Mouse (Mus musculus) myocyte (in vitro differentiated cells): ENCODE data around the gene Ppm1b. TPM values are rescaled to one million over a fixed set of nuclear protein-coding genes. Genes with fewer than 3 reads are reported as not detected.

Experiments used
- H3K27me3 ChIP-seq: one replicate; pipeline ENCODE4 v1.6.1; 2011; ENCODE audit not compliant: control insufficient read depth, insufficient read depth, insufficient read length
- H3K36me3 ChIP-seq: one replicate; pipeline ENCODE4 v1.6.1; 2011; ENCODE audit not compliant: control insufficient read depth, insufficient read depth
- H3K4me2 ChIP-seq: one replicate; pipeline ENCODE4 v1.6.1; 2011; ENCODE audit warnings: low read depth, control low read depth
- H3K4me3 ChIP-seq: one replicate; pipeline ENCODE4 v1.5.1; 2011; ENCODE audit warnings: mild to moderate bottlenecking, control low read depth, moderate library complexity
- H3K79me2 ChIP-seq: one replicate; pipeline ENCODE4 v1.6.1; 2011; ENCODE audit not compliant: control insufficient read depth, insufficient read depth
- H3ac ChIP-seq: one replicate; pipeline ENCODE4 v1.6.1; 2011; ENCODE audit not compliant: control insufficient read depth, insufficient read length
- CEBPB ChIP-seq: IDR thresholded peaks from 2 replicates; pipeline ENCODE4 v1.6.1; 2011; ENCODE audit warnings: mild to moderate bottlenecking, moderate library complexity; ENCODE audit not compliant: poor library complexity, insufficient read depth, severe bottlenecking
- E2F4 ChIP-seq: IDR thresholded peaks from one replicate; pipeline ENCODE4 v1.6.1; 2011; ENCODE audit warnings: mild to moderate bottlenecking, control low read depth, moderate library complexity; ENCODE audit not compliant: insufficient read depth
- MAX ChIP-seq: IDR thresholded peaks from one replicate; pipeline ENCODE4 v1.6.1; 2011; ENCODE audit warnings: low read depth, mild to moderate bottlenecking, control low read depth
- MYOD1 ChIP-seq, 3 experiments: IDR thresholded peaks; one replicate each; pipeline ENCODE4 v1.6.1; 2011; ENCODE audit warnings: control low read depth in 2 of 3, low read depth in 2 of 3, mild to moderate bottlenecking in 2 of 3, moderate library complexity in 1 of 3; ENCODE audit not compliant: insufficient read length in 2 of 3, control insufficient read depth in 1 of 3
- MYOG ChIP-seq, 3 experiments: IDR thresholded peaks; one replicate each; pipeline ENCODE4 v1.6.1; 2011; ENCODE audit warnings: control low read depth in 2 of 3, low read depth in 2 of 3, mild to moderate bottlenecking in 2 of 3; ENCODE audit not compliant: insufficient read length in 2 of 3, control insufficient read depth in 1 of 3, insufficient read depth in 1 of 3
- POLR2A ChIP-seq: IDR thresholded peaks from one replicate; pipeline ENCODE4 v1.6.1; 2011; ENCODE audit warnings: low read depth, mild to moderate bottlenecking, control low read depth, moderate library complexity; ENCODE audit not compliant: insufficient read length
- POLR2AphosphoS2 ChIP-seq: IDR thresholded peaks from one replicate; pipeline ENCODE4 v1.6.1; 2011; ENCODE audit warnings: low read depth, control low read depth; ENCODE audit not compliant: insufficient read length
- REST ChIP-seq: IDR thresholded peaks from one replicate; pipeline ENCODE4 v1.6.1; 2011; ENCODE audit warnings: mild to moderate bottlenecking, control low read depth, moderate library complexity; ENCODE audit not compliant: insufficient read depth, insufficient read length
- SRF ChIP-seq: IDR thresholded peaks from one replicate; pipeline ENCODE4 v1.6.1; 2011; ENCODE audit warnings: low read depth; ENCODE audit not compliant: control insufficient read depth, insufficient read length
- TCF12 ChIP-seq: IDR thresholded peaks from one replicate; pipeline ENCODE4 v1.6.1; 2011; ENCODE audit warnings: mild to moderate bottlenecking, control low read depth; ENCODE audit not compliant: poor library complexity, insufficient read depth, severe bottlenecking
- TCF3 ChIP-seq: IDR thresholded peaks from one replicate; pipeline ENCODE4 v1.6.1; 2011; ENCODE audit warnings: low read depth, control low read depth; ENCODE audit not compliant: insufficient read length
- USF1 ChIP-seq: IDR thresholded peaks from one replicate; pipeline ENCODE4 v1.6.1; 2011; ENCODE audit warnings: low read depth, mild to moderate bottlenecking, control low read depth, moderate library complexity
- polyA plus RNA-seq: library from polyadenylated mRNA; unstranded; fragments of >200 nt; fragmentation: generic; extraction: Trizol; gene quantifications from one replicate; pipeline ENCODE4 v1.2.1, GENCODE M21; 2012; ENCODE audit warnings: missing spikeins

Gene Ppm1b
- polyA plus RNA-seq, 1 experiment, result 50.1 TPM

DNA sequence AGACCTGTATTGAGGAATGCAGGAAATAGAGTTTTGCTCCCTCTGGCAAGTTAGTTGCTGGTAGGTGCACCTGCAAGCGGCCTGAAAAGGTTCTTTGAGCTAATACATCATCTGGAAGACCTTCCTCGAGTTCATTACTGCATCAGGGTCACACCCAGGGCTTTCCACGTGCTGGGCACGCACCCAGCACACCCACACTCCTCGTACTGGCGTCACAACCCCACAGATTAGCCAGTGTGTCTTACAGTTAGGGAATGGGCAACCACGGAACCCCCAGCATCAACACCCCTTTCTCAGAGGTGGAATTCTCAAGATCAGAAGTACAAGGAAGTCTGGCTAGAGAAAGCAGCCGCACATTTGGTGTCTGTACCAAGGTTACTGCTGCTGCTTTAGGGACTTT is 67.7 kb downstream of the Ppm1b start:
- Histone ChIP-seq H3K4me2 (no peak overlapping the region), H3K4me3 (no peak overlapping the region), H3K79me2 (no peaks in the 10 kb centered on the region), H3ac (no peak overlapping the region), H3K36me3 (no peaks in the 10 kb centered on the region), H3K27me3 (no peaks in the 10 kb centered on the region)
- TF ChIP-seq E2F4 (no peak), SRF (no peak), POLR2A (no peak), POLR2AphosphoS2 (no peak), TCF3 (no peak), REST (no peak), MAX (no peak), MYOG (IDR thresholded peaks at IDR 0.05; ENCODE audit: control insufficient read depth in 1 of 3, insufficient read depth in 1 of 3, insufficient read length in 2 of 3, low read depth in 2 of 3) (no peak), CEBPB (no peak), TCF12 (no peak)

GRCm38 (mm10) chr17:85025151-85025550 is 68.6 kb downstream of the Ppm1b start:
- no peak overlapping the region for H3K4me2 ChIP-seq
- no peaks in the 10 kb centered on the region for H3K79me2 ChIP-seq
- no peak overlapping the region for H3K4me3 ChIP-seq
- TF ChIP-seq POLR2AphosphoS2, result peak; percentile 12
- no peak for TF ChIP-seq REST
- no peaks in the 10 kb centered on the region for H3K36me3 ChIP-seq
- H3ac ChIP-seq, result no peak overlapping the region
- no peaks in the 10 kb centered on the region for H3K27me3 ChIP-seq

DNA sequence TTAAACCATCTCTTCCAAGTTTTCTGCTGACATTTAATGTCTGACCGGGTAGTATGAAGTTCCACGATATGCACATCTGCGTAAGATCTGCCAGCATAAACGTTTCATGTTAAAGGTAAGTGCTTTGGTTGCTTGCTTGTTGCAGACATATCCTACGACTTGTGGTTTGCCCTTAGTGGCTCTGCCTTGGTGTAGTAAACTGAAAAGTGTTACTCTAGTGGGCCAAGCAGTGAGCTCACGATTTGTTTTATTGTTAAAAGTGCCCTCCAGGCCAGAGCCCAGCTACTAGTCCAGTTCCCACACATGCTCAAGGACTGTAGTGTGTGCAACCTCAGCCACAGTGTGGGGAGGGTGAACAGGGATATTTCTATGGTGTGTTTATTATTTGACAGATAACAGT is 69.9 kb downstream of the Ppm1b start:
- no peak overlapping the region for H3K4me2 ChIP-seq
- H3K79me2 ChIP-seq, result no peaks in the 10 kb centered on the region
- TF ChIP-seq MYOD1 (IDR thresholded peaks at IDR 0.05; ENCODE audit: control insufficient read depth in 1 of 3, insufficient read length in 2 of 3, low read depth in 2 of 3) (no peak), TCF12 (no peak), TCF3 (no peak), MAX (no peak), SRF (no peak), E2F4 (no peak), POLR2A (no peak), USF1 (no peak), REST (no peak), POLR2AphosphoS2 (no peak)
- H3K4me3 ChIP-seq, result no peak overlapping the region
- H3K27me3 ChIP-seq, result no peaks in the 10 kb centered on the region
- H3ac ChIP-seq, result no peak overlapping the region
- no peaks in the 10 kb centered on the region for H3K36me3 ChIP-seq

GRCm38 (mm10) chr17:85027247-85027646 is 70.7 kb downstream of the Ppm1b start:
- Histone ChIP-seq H3K36me3 (no peaks in the 10 kb centered on the region), H3K4me3 (no peak overlapping the region), H3K27me3 (no peaks in the 10 kb centered on the region), H3K4me2 (no peak overlapping the region), H3K79me2 (no peaks in the 10 kb centered on the region), H3ac (no peak overlapping the region)
- TF ChIP-seq MYOD1 (IDR thresholded peaks at IDR 0.05; ENCODE audit: control insufficient read depth in 1 of 3, insufficient read length in 2 of 3, low read depth in 2 of 3) (no peak), REST (no peak), POLR2AphosphoS2 (no peak), MYOG (IDR thresholded peaks at IDR 0.05; ENCODE audit: control insufficient read depth in 1 of 3, insufficient read depth in 1 of 3, insufficient read length in 2 of 3, low read depth in 2 of 3) (no peak), E2F4 (no peak), CEBPB (no peak)

- Histone ChIP-seq H3K79me2 (no peaks in the 10 kb centered on the region), H3K4me2 (no peak within 1 kb of the TSS), H3K36me3 (no peaks in the 10 kb centered on the region), H3K4me3 (no peak within 1 kb of the TSS), H3K27me3 (no peaks in the 10 kb centered on the region), H3ac (no peak within 1 kb of the TSS)
- TF ChIP-seq MYOG (IDR thresholded peaks at IDR 0.05; ENCODE audit: control insufficient read depth in 1 of 3, insufficient read depth in 1 of 3, insufficient read length in 2 of 3, low read depth in 2 of 3) (no peak), POLR2AphosphoS2 (peak; percentile 39)
Observed at GRCm38 (mm10) chr17:85028093-85028739, 71.7 kb downstream of the Ppm1b start, which contains the start of gene Slc3a1. Slc3a1 (plus strand) TSS chr17:85028376.

- Histone ChIP-seq H3K36me3 (no peaks in the 10 kb centered on the region), H3K4me3 (no peak overlapping the region), H3K4me2 (no peak overlapping the region), H3K27me3 (no peaks in the 10 kb centered on the region), H3K79me2 (no peaks in the 10 kb centered on the region), H3ac (no peak overlapping the region)
- TF ChIP-seq SRF, result no peak
- TF ChIP-seq TCF12, result no peak
- no peak for TF ChIP-seq CEBPB
- TF ChIP-seq POLR2AphosphoS2, result no peak
- no peak for TF ChIP-seq POLR2A
- TF ChIP-seq MYOG (IDR thresholded peaks at IDR 0.05; ENCODE audit: control insufficient read depth in 1 of 3, insufficient read depth in 1 of 3, insufficient read length in 2 of 3, low read depth in 2 of 3), result no peak
- no peak for TF ChIP-seq TCF3
- TF ChIP-seq REST, result no peak
- no peak for TF ChIP-seq E2F4
- TF ChIP-seq MAX, result no peak
- no peak for TF ChIP-seq USF1
- TF ChIP-seq MYOD1 (IDR thresholded peaks at IDR 0.05; ENCODE audit: control insufficient read depth in 1 of 3, insufficient read length in 2 of 3, low read depth in 2 of 3), result no peak
Observed at GRCm38 (mm10) chr17:85028797-85029196, 72.3 kb downstream of the Ppm1b start.
